Mouse (Mus musculus) mouse embryonic stem cell (cell line): ENCODE measurements around the gene Thtpa.

Experiments used
- in situ Hi-C, 2 experiments: fragments of 300-500 bp; cut with MboI; formaldehyde crosslinking; loops; 1 replicate in 1 of 2; 3 replicates in 1 of 2; pipeline ENCODE4 v1.14.3; 2019 to 2020; ENCODE audit warnings: low sequenced_read_pairs in 2 of 2, low pct_unique_long_range_greater_than_20kb in 1 of 2, mixed read lengths in 1 of 2; ENCODE audit not compliant: unreplicated experiment in 1 of 2

The Thtpa gene

DNA sequence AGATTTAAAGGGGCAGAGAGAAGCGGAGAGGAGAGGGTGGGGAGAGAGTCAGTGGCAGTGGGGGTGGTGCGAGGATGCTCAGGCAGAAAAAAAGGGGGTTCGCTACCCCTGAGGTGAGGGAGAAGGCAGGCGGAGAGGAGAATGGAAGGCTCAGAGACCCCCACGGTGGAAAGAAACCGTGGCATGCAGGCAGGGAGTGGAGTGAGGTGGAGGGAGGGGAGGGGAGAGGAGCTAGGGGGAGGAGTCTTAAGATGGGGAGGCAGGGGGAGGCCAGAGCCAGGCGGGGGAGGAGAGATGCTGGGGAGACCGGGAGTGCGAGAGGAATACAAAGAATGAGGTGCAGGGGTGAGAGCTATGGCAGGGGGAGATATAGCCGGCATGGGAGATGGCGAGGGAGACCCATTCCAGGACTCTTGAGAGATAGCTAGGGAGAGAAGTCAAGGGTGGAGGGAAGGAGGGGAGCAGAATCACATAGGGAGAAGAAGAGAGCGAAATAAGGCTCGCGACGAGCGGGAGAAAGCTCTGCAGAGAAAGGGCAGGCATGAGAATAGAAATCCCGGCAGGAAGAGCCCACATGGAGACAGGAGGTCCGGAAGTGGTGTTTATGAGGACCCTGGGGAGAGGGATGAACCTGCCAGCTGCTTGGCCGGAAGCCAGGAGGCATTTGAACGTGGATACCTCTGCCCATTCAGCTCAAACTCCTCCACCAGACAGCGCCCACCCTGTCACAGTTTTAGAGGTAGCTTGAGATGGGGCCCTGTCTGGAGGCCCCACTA is 22.0 kb downstream of the Thtpa start, which contains the start of gene Jph4:
Gene Jph4 (minus strand): TSS at position 511 of the 776 bp plus-strand sequence.
- in situ Hi-C loops: loop anchor here in 1 of 2 experiments (10.0 kb wide), 1 partner anchor 318 kb away; no protein-coding TSS in a partner anchor

DNA sequence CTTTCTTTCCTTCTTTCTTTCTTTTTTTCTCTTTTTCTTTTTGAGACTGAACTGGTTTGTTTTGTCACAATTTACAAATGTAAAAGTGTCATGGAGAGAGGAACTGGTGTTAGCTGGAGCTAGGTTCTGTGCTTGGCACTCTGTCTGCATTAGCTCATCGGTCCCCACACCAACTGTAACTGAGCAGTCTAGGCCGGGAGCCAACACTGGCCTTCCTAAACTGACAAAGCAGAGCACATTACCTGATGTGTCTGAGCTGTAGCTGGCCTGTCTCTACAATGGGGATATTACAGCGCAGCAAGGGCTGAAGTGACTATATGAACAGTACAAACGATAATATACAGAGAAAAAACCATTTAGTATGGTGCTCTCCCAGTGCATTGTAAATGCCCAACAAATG is 24.3 kb downstream of the Thtpa start:
- in situ Hi-C loops: loop anchor here in 1 of 2 experiments (10.0 kb wide), 1 partner anchor 316 kb away; no protein-coding TSS in a partner anchor

DNA sequence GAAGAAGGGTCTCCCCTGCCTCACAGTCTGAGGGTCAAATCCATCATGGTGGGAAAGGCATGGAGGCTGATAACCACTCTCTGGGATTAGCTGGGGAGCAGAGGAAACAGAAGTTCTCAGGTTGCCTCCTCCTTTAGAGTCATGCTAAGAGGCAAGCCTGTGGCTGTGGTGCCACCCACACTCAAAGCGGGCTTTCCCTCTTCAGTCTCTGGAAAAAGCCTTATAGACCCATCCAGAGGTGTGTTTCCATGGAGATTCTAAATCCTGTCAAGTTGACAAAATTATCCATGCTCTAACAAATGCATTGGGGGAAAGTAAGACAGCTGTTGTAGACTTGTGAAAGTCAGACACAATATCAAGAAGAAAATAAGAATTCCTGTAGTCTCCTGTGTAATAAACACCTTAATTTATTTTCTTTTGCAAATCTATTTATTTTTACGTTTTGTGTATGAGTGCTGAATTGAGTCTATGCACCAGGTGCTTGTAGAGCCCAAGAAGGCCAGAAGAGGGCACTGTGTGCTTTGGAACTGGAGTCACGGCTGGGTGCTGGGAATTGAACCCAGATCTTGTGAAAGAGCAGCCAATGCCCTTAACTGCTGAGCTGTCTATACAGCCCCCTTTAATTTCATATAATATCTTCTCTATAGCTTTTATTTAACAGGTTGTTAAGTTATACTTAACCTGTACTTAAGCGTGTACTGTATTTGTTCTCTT is 25.0 kb downstream of the Thtpa start:
- in situ Hi-C loops: loop anchor here (10.0 kb wide), 3 partner anchors 95 to 335 kb away; no protein-coding TSS in a partner anchor

DNA sequence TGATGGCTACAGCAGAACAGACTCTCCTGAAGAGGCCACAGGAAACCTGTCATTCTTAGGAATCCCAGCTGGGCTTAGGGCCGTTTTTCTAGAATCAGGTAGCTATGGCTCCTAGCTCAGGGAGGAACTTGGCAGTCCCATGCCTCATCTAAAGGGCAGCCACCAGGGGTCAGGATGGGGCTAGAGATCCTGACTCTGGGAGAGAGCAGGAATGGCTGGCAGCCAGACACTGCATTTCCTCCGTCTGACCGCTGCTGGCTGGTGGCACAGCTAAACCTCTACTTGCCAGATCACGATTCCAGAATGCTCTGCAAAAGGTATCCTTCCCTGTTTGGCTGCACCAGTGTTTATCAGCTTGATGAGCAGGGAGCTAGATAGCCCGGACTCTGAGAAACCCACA is 27.4 kb downstream of the Thtpa start:
- in situ Hi-C loops: loop anchor here in 1 of 2 experiments (10.0 kb wide), 2 partner anchors 93 to 333 kb away; no protein-coding TSS in a partner anchor

DNA sequence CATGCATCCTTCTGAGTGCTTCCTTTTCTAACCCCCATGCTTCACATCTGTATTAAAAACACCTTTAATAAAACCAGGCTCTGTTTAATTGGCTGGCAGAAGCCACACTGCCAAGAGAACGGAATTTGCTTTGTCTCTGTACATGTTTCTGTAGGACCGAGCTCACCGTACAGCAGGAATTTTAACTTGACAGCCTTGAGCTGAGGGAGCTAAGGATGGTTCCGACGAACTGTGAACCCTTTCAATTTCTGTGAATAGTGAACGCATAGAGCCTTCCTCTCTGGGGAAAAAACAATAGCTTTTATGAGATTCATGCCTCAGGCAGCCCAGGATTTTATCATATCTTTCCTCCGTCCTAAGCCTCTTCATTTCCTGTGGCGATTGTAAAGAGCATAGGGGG is 27.8 kb downstream of the Thtpa start:
- in situ Hi-C loops: loop anchor here in 1 of 2 experiments (10.0 kb wide), 2 partner anchors 92 to 332 kb away; no protein-coding TSS in a partner anchor

DNA sequence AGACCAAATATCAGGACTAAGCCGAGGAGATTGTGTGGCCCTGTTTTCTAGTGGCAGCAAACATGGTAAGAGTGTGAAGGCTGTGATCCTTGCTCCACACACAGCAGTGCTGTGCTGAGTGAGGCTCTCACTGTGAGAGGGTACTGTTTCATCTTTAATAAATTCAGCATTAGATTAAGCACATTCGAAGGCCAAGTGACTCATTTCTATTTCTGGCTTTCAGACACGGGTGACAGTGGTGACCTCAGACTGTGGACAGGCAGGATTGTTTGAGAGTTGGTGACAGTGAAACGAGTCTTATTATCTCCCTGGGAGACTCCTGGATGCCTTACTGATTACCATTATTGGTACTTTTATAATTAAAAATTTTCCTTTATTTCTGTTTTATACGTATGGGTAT is 31.1 kb downstream of the Thtpa start:
- in situ Hi-C loops: loop anchor here in 1 of 2 experiments (10.0 kb wide), 2 partner anchors 89 to 329 kb away; no protein-coding TSS in a partner anchor

DNA sequence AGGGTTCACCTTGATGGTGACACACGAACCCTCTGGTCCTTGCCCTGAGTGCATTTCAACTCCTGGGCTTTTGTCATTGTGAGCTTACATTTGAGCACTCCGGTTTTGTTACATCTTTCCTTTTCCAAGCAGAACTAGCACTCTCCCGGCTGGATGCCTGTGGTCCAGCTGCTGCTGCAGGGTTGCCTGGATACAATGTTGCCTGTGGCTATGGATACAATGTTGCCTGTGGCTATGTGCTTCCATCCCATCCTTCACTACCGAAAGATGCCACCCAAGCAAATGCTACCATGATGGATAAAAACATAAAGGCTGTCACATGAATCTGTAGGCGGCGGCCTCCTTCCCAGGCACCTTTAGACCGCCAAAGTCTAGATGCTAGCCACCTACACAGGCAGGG is 31.9 kb downstream of the Thtpa start:
- in situ Hi-C loops: loop anchor here in 1 of 2 experiments (10.0 kb wide), 2 partner anchors 88 to 328 kb away; no protein-coding TSS in a partner anchor

DNA sequence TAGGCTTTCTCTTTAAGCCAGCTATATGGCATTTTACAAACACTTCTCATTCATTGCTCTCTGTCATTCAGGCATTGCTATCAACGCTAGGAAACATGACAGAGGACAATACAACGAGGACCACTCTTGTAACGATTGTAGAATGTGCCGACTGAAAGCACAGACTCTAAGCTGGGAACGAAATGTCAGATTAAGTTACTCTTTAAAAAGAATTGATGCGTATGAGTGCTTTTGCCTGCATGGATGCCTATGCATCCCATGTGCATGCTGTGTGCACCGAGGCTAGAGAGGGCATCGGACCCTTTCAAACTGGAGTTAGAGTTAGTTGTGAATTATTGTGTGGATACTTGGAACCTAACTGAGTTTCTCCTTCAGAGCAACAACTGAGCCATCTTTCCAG is 41.1 kb downstream of the Thtpa start:
- in situ Hi-C loops: loop anchor here in 1 of 2 experiments (10.0 kb wide), 1 partner anchor 299 kb away; no protein-coding TSS in a partner anchor

DNA sequence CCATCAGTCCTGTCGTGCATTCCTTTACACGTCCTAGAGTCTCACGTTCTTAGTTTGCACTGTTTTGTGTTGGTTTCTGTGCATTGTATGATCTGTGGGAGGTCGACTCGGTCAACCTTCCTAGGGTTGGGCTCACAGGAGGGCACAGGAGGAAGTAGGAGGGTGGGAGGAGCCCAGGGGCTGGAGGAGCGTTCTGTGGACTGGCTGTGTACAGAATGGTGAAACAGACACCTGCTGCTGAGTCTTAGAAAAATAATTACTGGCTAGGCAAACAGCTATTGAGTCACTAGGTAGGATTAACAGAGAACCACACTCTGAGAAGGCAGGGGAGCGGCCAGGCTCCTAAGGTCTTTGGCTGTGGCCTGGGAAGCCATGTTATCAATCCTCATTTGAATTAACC is 44.7 kb downstream of the Thtpa start:
- in situ Hi-C loops: loop anchor here in 1 of 2 experiments (10.0 kb wide), 1 partner anchor 295 kb away; no protein-coding TSS in a partner anchor

DNA sequence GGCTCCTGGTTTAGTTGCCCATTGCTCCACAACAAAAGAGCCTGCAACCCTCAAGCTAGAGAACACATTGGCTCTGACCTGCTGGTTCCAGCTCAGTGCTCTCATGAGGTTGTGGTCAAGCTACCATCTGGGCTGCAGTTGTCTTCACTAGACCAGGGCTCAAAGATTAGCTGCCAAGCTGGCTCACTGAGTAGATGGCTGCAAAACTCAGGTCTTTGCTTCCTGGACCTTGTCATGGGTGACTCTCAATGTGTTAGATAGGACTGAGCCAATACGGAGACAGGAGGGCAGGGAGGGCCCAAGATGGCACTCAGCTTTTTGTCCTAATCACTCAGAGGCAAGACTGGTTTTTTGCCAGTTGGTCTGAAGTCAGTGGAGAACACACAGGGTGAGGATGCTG is 51.7 kb downstream of the Thtpa start:
- in situ Hi-C loops: loop anchor here in 1 of 2 experiments (10.0 kb wide), 1 partner anchor 68 kb away; no protein-coding TSS in a partner anchor

DNA sequence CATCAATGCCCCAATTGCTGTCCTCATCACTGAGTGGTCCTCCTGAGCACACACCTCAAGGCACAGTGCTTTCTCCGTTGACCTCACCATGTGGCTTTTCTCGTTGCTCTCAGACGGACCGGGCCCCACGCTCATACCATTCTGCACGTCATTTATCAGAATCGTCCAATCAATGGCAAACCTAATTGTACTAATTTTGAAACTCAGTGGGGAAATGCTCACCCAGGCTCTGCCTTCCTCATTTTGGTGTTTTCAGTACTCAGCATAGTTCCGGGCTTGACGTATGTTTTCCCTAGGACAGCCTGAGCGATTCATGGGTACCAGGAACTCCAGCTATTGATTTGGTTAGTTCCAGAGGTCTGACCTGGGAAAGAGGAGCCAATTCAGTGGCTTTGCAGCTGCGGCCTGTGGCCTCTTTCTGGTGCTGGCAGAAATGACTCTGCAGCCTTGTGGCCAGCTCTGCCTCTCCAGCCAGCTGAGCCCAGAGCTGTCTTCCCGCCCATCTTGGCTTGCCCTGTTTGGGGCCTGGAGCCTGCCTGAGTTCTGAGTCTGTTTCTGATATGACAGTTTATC is 52.3 kb downstream of the Thtpa start:
- in situ Hi-C loops: loop anchor here in 1 of 2 experiments (10.0 kb wide), 1 partner anchor 68 kb away; no protein-coding TSS in a partner anchor

DNA sequence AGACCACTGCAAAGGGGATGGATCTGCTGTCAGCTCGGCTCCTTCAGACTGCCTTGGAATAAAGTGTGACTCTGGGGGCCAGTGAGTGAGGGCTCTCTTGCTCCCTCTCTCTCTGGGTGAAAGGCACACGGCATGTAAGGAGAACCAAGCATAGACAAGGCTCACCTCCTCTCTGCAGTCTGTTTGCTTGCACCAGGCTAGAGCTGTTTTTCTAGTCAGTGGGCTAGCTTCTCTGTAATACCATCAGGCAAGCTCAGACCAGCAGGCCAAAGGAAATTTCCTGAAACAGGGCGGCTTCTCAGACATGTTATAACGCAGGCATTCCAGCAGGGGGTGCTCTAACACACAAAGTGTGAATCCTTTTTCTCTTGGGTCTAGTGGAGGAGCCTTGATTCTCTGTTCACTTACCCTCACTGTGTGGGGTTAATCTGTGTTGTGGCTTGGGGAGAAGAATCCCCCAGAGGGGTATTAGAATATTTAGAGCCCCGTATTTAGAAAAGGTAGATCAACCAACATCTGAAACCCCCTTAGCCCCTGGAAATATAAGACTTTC is 53.9 kb downstream of the Thtpa start:
- in situ Hi-C loops: loop anchor here in 1 of 2 experiments (10.0 kb wide), 1 partner anchor 66 kb away; no protein-coding TSS in a partner anchor
